Comparison of ENCODE assay signal across 43 mouse cellular contexts in genomic region chr4:139638356-139638755, GRCm38 (mm10). TPM values are rescaled to one million over a fixed set of nuclear protein-coding genes. Genes with fewer than 3 reads are reported as not detected.
"Had no signal": no experiment of that assay in that cellular context is flagged by ENCODE, and none has a peak within 500 bp of the region (broad histone marks: within the 10 kb centered on the region; RNA-seq: fewer than 3 reads in every experiment).

No protein-coding gene starts in this region.

- DNase-seq: gastrocnemius, adult 2 months; gastrocnemius, postnatal 10 days; gastrocnemius, postnatal 25 days; heart, postnatal 10 days; heart, postnatal 4 days; kidney, adult 11 months; kidney, adult 2 months; kidney, adult 9 months; kidney, postnatal 14 days; kidney, postnatal 36 days; layer of hippocampus, adult 9-11 months; layer of hippocampus, postnatal 36 days; left cerebral cortex, postnatal 4 days had no signal

- H3K36me3 ChIP-seq: hindbrain, embryonic 12.5 days had no signal

- H3K4me3 ChIP-seq: gastrocnemius, adult 2 months; heart, embryonic 10.5 days; heart, embryonic 12.5 days; hindbrain, embryonic 10.5 days; hindbrain, embryonic 12.5 days; kidney, embryonic 15.5 days; limb, embryonic 13.5 days; limb, embryonic 15.5 days; liver, embryonic 12.5 days had no signal

- ATAC-seq: hindbrain, postnatal 0 days; liver, embryonic 12.5 days had no signal

- H3K9me3 ChIP-seq: heart, embryonic 10.5 days; heart, embryonic 12.5 days; hindbrain, embryonic 10.5 days; hindbrain, embryonic 12.5 days; kidney, embryonic 15.5 days; limb, embryonic 13.5 days; limb, embryonic 15.5 days; liver, embryonic 12.5 days had no signal

RNA-seq across cellular contexts. Expression of gene Tas1r2, which starts 15.0 kb away (rescaled TPM):
- total RNA-seq: gastrocnemius, adult 2 months; gastrocnemius, postnatal 10 days; gastrocnemius, postnatal 25 days; gastrocnemius, postnatal 4 days; granulocyte monocyte progenitor cell, adult 5-6 weeks; heart, adult 8-10 months; heart, postnatal 10 days; heart, postnatal 25 days; heart, postnatal 4 days; hindbrain, postnatal 0 days; layer of hippocampus, adult 18-20 months; layer of hippocampus, adult 8-10 months; layer of hippocampus, postnatal 14 days; layer of hippocampus, postnatal 36 days; left cerebral cortex, adult 18-20 months; left cerebral cortex, adult 8-10 months; left cerebral cortex, postnatal 10 days; left cerebral cortex, postnatal 25 days; left cerebral cortex, postnatal 4 days; liver, adult 2 months had no signal
- polyA plus RNA-seq: heart, embryonic 10.5 days; heart, embryonic 14.5 days; heart, embryonic 16.5 days; hindbrain, embryonic 10.5 days; hindbrain, embryonic 12.5 days; hindbrain, embryonic 14.5 days; hindbrain, postnatal 0 days; intestine, embryonic 14.5 days; intestine, embryonic 16.5 days; kidney, embryonic 15.5 days; kidney, postnatal 0 days; large intestine, adult 2 months; limb, embryonic 11.5 days; limb, embryonic 13.5 days; liver, embryonic 12.5 days; liver, embryonic 14.5 days had no signal

RNA-seq across cellular contexts. Expression of gene Gm21969, which starts 35.4 kb away (rescaled TPM):
- total RNA-seq: gastrocnemius, adult 2 months; gastrocnemius, postnatal 10 days; gastrocnemius, postnatal 4 days; granulocyte monocyte progenitor cell, adult 5-6 weeks; heart, adult 8-10 months; heart, postnatal 10 days; heart, postnatal 25 days; heart, postnatal 4 days; hindbrain, postnatal 0 days; layer of hippocampus, adult 18-20 months; layer of hippocampus, adult 8-10 months; layer of hippocampus, postnatal 14 days; layer of hippocampus, postnatal 36 days; left cerebral cortex, adult 8-10 months; left cerebral cortex, postnatal 10 days; left cerebral cortex, postnatal 25 days had no signal
- polyA plus RNA-seq: heart, embryonic 10.5 days; heart, embryonic 12.5 days; heart, embryonic 14.5 days; heart, embryonic 16.5 days; hindbrain, embryonic 10.5 days; hindbrain, embryonic 12.5 days; hindbrain, embryonic 14.5 days; hindbrain, postnatal 0 days; intestine, embryonic 14.5 days; intestine, embryonic 16.5 days; kidney, embryonic 15.5 days; kidney, postnatal 0 days; large intestine, adult 2 months; limb, embryonic 11.5 days; limb, embryonic 13.5 days; limb, embryonic 15.5 days; liver, embryonic 12.5 days; liver, embryonic 14.5 days had no signal
